Mouse (Mus musculus): ENCODE measurements around the gene Otulinl.

DNA sequence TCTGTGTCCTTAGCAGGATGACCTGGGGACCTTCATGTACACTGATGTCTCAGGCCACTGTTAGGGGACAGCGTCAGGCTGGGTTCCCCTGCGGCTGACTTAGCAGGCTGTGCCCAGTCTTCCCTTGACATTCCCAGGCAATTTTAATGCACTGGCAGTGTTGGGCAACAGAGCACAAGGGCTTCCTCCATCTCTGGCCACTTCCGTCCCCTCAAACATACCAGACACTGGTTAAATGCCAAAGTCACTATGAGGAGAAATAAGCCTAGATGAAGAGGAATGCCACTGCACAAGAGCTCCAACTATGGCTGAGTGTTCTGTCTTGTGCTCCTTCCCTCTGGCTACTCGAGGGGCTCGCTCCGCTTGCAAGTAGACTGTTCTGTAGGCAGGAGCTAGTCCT is 8.2 kb downstream of the Otulinl start:
- TF ChIP-seq EP300 (IDR thresholded peaks at IDR 0.05) (0 out of 2 replicates have a peak, but pooled peaks have one; percentile 17), CTCF (IDR thresholded peaks at IDR 0.05) (no peak)
